Mouse (Mus musculus): ENCODE measurements around the gene Rxra. TPM values are rescaled to one million over a fixed set of nuclear protein-coding genes. Genes with fewer than 3 reads are reported as not detected.

Gene Rxra
- polyA plus RNA-seq (2011; ENCODE audit: insufficient read depth, insufficient read length, low replicate concordance, missing spikeins), result 4.9 and 7.3 TPM in 2 replicates

GRCm38 (mm10) chr2:27676106-27676477, at the start of gene Rxra:
Gene Rxra (plus strand): TSS chr2:27676440.
- Histone ChIP-seq H3K27ac (ENCODE audit: control insufficient read depth, insufficient read depth, low read depth, low read length, poor library complexity) (peak within 1 kb of the TSS; percentile 7; the same call in 1 of the 2 replicates), H3K4me3 (replicated peaks; ENCODE audit: control insufficient read depth, low read depth, low read length) (peak within 1 kb of the TSS; percentile 51), H3K4me1 (ENCODE audit: control insufficient read depth, insufficient read depth, low read length) (no peaks in the 10 kb centered on the region)
- TF ChIP-seq CTCF (IDR thresholded peaks at IDR 0.05; ENCODE audit: control insufficient read depth, insufficient read depth, low read length) (no peak), POLR2A (IDR thresholded peaks at IDR 0.05; ENCODE audit: borderline replicate concordance, control insufficient read depth, low read depth, low read length) (no peak)
- WGBS, result 16% methylated on average over 16 of the region's 16 CpGs

- TF ChIP-seq CTCF (IDR thresholded peaks at IDR 0.05; ENCODE audit: control insufficient read depth, insufficient read depth, low read length), result no peak
- TF ChIP-seq POLR2A (IDR thresholded peaks at IDR 0.05; ENCODE audit: borderline replicate concordance, control insufficient read depth, low read depth, low read length), result no peak
- WGBS, result 79% methylated on average over 1 of the region's 1 CpGs
- Histone ChIP-seq H3K27ac (ENCODE audit: control insufficient read depth, insufficient read depth, low read depth, low read length, poor library complexity) (no peak overlapping the region), H3K4me1 (ENCODE audit: control insufficient read depth, insufficient read depth, low read length) (no peaks in the 10 kb centered on the region), H3K4me3 (replicated peaks; ENCODE audit: control insufficient read depth, low read depth, low read length) (no peak overlapping the region)
Observed at GRCm38 (mm10) chr2:27626604-27627003, 49.6 kb upstream of the Rxra start.

- Histone ChIP-seq H3K27ac (ENCODE audit: control insufficient read depth, insufficient read depth, low read depth, low read length, poor library complexity) (no peak overlapping the region), H3K4me3 (replicated peaks; ENCODE audit: control insufficient read depth, low read depth, low read length) (no peak overlapping the region), H3K4me1 (ENCODE audit: control insufficient read depth, insufficient read depth, low read length) (no peaks in the 10 kb centered on the region)
- no peak for TF ChIP-seq POLR2A (IDR thresholded peaks at IDR 0.05; ENCODE audit: borderline replicate concordance, control insufficient read depth, low read depth, low read length)
- 63% methylated on average over 3 of the region's 3 CpGs for WGBS
Observed at GRCm38 (mm10) chr2:27630601-27631285, 45.5 kb upstream of the Rxra start.

- TF ChIP-seq POLR2A (IDR thresholded peaks at IDR 0.05; ENCODE audit: borderline replicate concordance, control insufficient read depth, low read depth, low read length) (no peak), CTCF (IDR thresholded peaks at IDR 0.05; ENCODE audit: control insufficient read depth, insufficient read depth, low read length) (no peak)
- H3K4me3 ChIP-seq (replicated peaks; ENCODE audit: control insufficient read depth, low read depth, low read length), result no peak overlapping the region
- WGBS, result 82% methylated on average over 2 of the region's 2 CpGs
Observed at GRCm38 (mm10) chr2:27633471-27633870, 42.8 kb upstream of the Rxra start.

GRCm38 (mm10) chr2:27634018-27634417, 42.2 kb upstream of the Rxra start:
- no peak overlapping the region for H3K27ac ChIP-seq (ENCODE audit: control insufficient read depth, insufficient read depth, low read depth, low read length, poor library complexity)
- TF ChIP-seq POLR2A (IDR thresholded peaks at IDR 0.05; ENCODE audit: borderline replicate concordance, control insufficient read depth, low read depth, low read length) (no peak), CTCF (IDR thresholded peaks at IDR 0.05; ENCODE audit: control insufficient read depth, insufficient read depth, low read length) (no peak)
- 35% methylated on average over 1 of the region's 1 CpGs for WGBS

More at GRCm38 (mm10) chr2:27633471-27633870, 42.8 kb upstream of the Rxra start:
- no peak overlapping the region for H3K27ac ChIP-seq (ENCODE audit: control insufficient read depth, insufficient read depth, low read depth, low read length, poor library complexity)
- no peaks in the 10 kb centered on the region for H3K4me1 ChIP-seq (ENCODE audit: control insufficient read depth, insufficient read depth, low read length)

GRCm38 (mm10) chr2:27635147-27635738, 41.0 kb upstream of the Rxra start:
- no peak overlapping the region for H3K4me3 ChIP-seq (replicated peaks; ENCODE audit: control insufficient read depth, low read depth, low read length)
- TF ChIP-seq CTCF (IDR thresholded peaks at IDR 0.05; ENCODE audit: control insufficient read depth, insufficient read depth, low read length), result no peak
- H3K4me1 ChIP-seq (ENCODE audit: control insufficient read depth, insufficient read depth, low read length), result no peaks in the 10 kb centered on the region
- WGBS, result 80% methylated on average over 13 of the region's 13 CpGs
- no peak overlapping the region for H3K27ac ChIP-seq (ENCODE audit: control insufficient read depth, insufficient read depth, low read depth, low read length, poor library complexity)

More at GRCm38 (mm10) chr2:27634018-27634417, 42.2 kb upstream of the Rxra start:
- Histone ChIP-seq H3K4me1 (ENCODE audit: control insufficient read depth, insufficient read depth, low read length) (no peaks in the 10 kb centered on the region), H3K4me3 (replicated peaks; ENCODE audit: control insufficient read depth, low read depth, low read length) (no peak overlapping the region)

GRCm38 (mm10) chr2:27636796-27637195, 39.4 kb upstream of the Rxra start:
- Histone ChIP-seq H3K27ac (ENCODE audit: control insufficient read depth, insufficient read depth, low read depth, low read length, poor library complexity) (no peak overlapping the region), H3K4me1 (ENCODE audit: control insufficient read depth, insufficient read depth, low read length) (no peaks in the 10 kb centered on the region), H3K4me3 (replicated peaks; ENCODE audit: control insufficient read depth, low read depth, low read length) (no peak overlapping the region)
- WGBS, result 69% methylated on average over 1 of the region's 1 CpGs
- TF ChIP-seq POLR2A (IDR thresholded peaks at IDR 0.05; ENCODE audit: borderline replicate concordance, control insufficient read depth, low read depth, low read length), result no peak
- TF ChIP-seq CTCF (IDR thresholded peaks at IDR 0.05; ENCODE audit: control insufficient read depth, insufficient read depth, low read length), result no peak

- 83% methylated on average over 8 of the region's 8 CpGs for WGBS
- TF ChIP-seq POLR2A (IDR thresholded peaks at IDR 0.05; ENCODE audit: borderline replicate concordance, control insufficient read depth, low read depth, low read length) (no peak), CTCF (IDR thresholded peaks at IDR 0.05; ENCODE audit: control insufficient read depth, insufficient read depth, low read length) (no peak)
- H3K4me3 ChIP-seq (replicated peaks; ENCODE audit: control insufficient read depth, low read depth, low read length), result no peak overlapping the region
- H3K4me1 ChIP-seq (ENCODE audit: control insufficient read depth, insufficient read depth, low read length), result no peaks in the 10 kb centered on the region
- H3K27ac ChIP-seq (ENCODE audit: control insufficient read depth, insufficient read depth, low read depth, low read length, poor library complexity), result no peak overlapping the region
Observed at GRCm38 (mm10) chr2:27637281-27637896, 38.9 kb upstream of the Rxra start.

Data from bone marrow, adult 2 months (tissue).